Mouse (Mus musculus) cerebellum, adult 2 months (tissue): ENCODE measurements around the gene 9130023H24Rik.

Source experiments
- CTCF ChIP-seq: fragments of 200-500 bp; IDR thresholded peaks from 2 replicates; pipeline ENCODE4 v1.5.1; 2011; ENCODE audit warnings: low read depth, mild to moderate bottlenecking, control low read depth, low read length, moderate library complexity, borderline replicate concordance; ENCODE audit not compliant: insufficient read depth
- POLR2A ChIP-seq: fragments of 200-500 bp; IDR thresholded peaks from 2 replicates; pipeline ENCODE4 v1.6.1; 2011; ENCODE audit warnings: low read length, control low read depth, borderline replicate concordance; ENCODE audit not compliant: insufficient read depth

DNA sequence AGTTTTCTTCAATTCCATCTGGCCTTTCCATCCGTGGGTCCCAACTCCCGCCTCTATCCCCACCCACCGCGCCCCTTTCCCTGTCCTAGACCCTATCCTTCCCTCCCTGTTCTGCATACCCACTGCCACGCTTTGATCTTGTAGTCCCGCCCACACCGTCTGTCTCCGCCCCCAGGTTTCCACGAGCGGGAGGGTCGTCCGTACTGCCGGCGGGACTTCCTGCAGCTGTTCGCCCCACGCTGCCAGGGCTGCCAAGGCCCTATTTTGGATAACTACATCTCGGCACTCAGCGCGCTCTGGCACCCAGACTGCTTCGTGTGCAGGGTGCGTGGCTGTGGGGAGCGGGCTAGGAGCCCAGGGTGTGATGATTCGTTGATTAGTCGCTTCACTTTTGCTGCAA, 14.8 kb upstream of the 9130023H24Rik start:
- TF ChIP-seq CTCF: no peak
- no peak for TF ChIP-seq POLR2A
